In the genomic region with DNA sequence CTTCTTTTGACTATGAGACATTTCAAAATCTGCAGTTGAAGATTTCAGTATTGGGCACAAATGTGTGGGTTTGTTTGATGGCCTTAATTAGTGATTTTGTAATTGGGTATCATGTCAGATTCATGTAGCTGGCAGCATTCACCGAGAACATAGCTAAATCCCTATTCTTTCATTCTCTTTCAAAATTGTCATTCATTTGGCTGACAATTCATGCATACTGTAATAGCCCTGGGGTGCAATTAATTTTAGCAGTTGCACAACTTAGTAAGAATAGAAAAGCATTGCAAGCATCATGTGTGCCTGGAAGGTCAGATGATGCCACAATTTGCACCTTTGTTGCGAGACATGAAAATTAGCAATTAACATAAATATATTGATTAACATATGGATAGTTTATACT, we compare ENCODE assay signal across 30 mouse cellular contexts.
DNase-seq lines count a peak whose midpoint lies in the region; ATAC-seq lines count a peak whose summit lies in the region.
"Had no signal": no experiment of that assay in that cellular context is flagged by ENCODE, and none has a peak within 500 bp of the region (broad histone marks: within the 10 kb centered on the region; RNA-seq: fewer than 3 reads in every experiment).

No protein-coding gene starts in this region.

- H3K36me3 ChIP-seq in hindbrain, embryonic 14.5 days (replicated peaks; ENCODE audit: control insufficient read depth, insufficient read depth): no peaks in the 10 kb centered on the region
- H3K36me3 ChIP-seq in hindbrain, embryonic 11.5 days (ENCODE audit: control insufficient read depth, insufficient read depth, low read length): no peaks in the 10 kb centered on the region
- no peaks in the 10 kb centered on the region for H3K36me3 ChIP-seq in forebrain, embryonic 13.5 days (ENCODE audit: poor library complexity, severe bottlenecking)
- no peaks in the 10 kb centered on the region for H3K36me3 ChIP-seq in heart, embryonic 12.5 days
- H3K36me3 ChIP-seq: heart, embryonic 13.5 days; limb, embryonic 10.5 days; limb, embryonic 15.5 days; liver, embryonic 13.5 days; stomach, embryonic 15.5 days had no signal

- no peak for ATAC-seq in hindbrain, embryonic 14.5 days (ENCODE audit: low FRiP score)
- ATAC-seq in hindbrain, embryonic 11.5 days (ENCODE audit: low FRiP score): no peak
- ATAC-seq in forebrain, embryonic 13.5 days: peak; percentile 90
- ATAC-seq in heart, embryonic 12.5 days (ENCODE audit: insufficient number of reproducible peaks, low FRiP score): no peak
- ATAC-seq: intestine, postnatal 0 days; lung, postnatal 0 days had no signal

- no peaks in the 10 kb centered on the region for H3K27me3 ChIP-seq in hindbrain, embryonic 14.5 days (ENCODE audit: control insufficient read depth, insufficient read depth, low read length)
- no peaks in the 10 kb centered on the region for H3K27me3 ChIP-seq in hindbrain, embryonic 11.5 days (ENCODE audit: control insufficient read depth, insufficient read depth, low read length)
- H3K27me3 ChIP-seq in forebrain, embryonic 13.5 days: no peaks in the 10 kb centered on the region
- H3K27me3 ChIP-seq in heart, embryonic 12.5 days (replicated peaks): no peaks in the 10 kb centered on the region
- H3K27me3 ChIP-seq: heart, embryonic 13.5 days; limb, embryonic 15.5 days; liver, embryonic 13.5 days; stomach, embryonic 15.5 days had no signal

- no peak overlapping the region for H3K4me2 ChIP-seq in hindbrain, embryonic 14.5 days (replicated peaks)
- no peak overlapping the region for H3K4me2 ChIP-seq in hindbrain, embryonic 11.5 days (replicated peaks; ENCODE audit: low read depth, low read length)
- H3K4me2 ChIP-seq in forebrain, embryonic 13.5 days: no peak overlapping the region
- H3K4me2 ChIP-seq in heart, embryonic 12.5 days: no peak overlapping the region
- H3K4me2 ChIP-seq: heart, embryonic 13.5 days; limb, embryonic 15.5 days; liver, embryonic 13.5 days; stomach, embryonic 15.5 days had no signal

- H3K9me3 ChIP-seq in hindbrain, embryonic 14.5 days (ENCODE audit: control insufficient read depth, low read length): no peaks in the 10 kb centered on the region
- no peaks in the 10 kb centered on the region for H3K9me3 ChIP-seq in hindbrain, embryonic 11.5 days (ENCODE audit: control insufficient read depth, low read length)
- no peaks in the 10 kb centered on the region for H3K9me3 ChIP-seq in forebrain, embryonic 13.5 days (replicated peaks)
- H3K9me3 ChIP-seq in heart, embryonic 12.5 days (replicated peaks): no peaks in the 10 kb centered on the region
- H3K9me3 ChIP-seq: heart, embryonic 13.5 days; limb, embryonic 10.5 days; limb, embryonic 15.5 days; liver, embryonic 13.5 days; stomach, embryonic 15.5 days had no signal

- no peak overlapping the region for H3K9ac ChIP-seq in hindbrain, embryonic 14.5 days
- no peak overlapping the region for H3K9ac ChIP-seq in hindbrain, embryonic 11.5 days (ENCODE audit: low read depth, low read length)
- no peak overlapping the region for H3K9ac ChIP-seq in forebrain, embryonic 13.5 days
- no peak overlapping the region for H3K9ac ChIP-seq in heart, embryonic 12.5 days
- H3K9ac ChIP-seq: heart, embryonic 13.5 days; limb, embryonic 15.5 days; liver, embryonic 13.5 days; stomach, embryonic 15.5 days had no signal

- peak; percentile 28 for DNase-seq in hindbrain, embryonic 14.5 days (ENCODE audit: low spot score)
- no peak for DNase-seq in hindbrain, embryonic 11.5 days (ENCODE audit: low spot score)
- peak; percentile 92 for DNase-seq in Muller cell, postnatal 12 days (ENCODE audit: inconsistent ontology term)
- DNase-seq in gonadal fat pad, adult 2 months (ENCODE audit: low read depth): peak; percentile 33
- DNase-seq in right cerebral cortex, postnatal 36 days (ENCODE audit: low spot score in 2 of 2): no peak
- DNase-seq in thymus, postnatal 10 days (ENCODE audit: low spot score in 2 of 2): no peak
- DNase-seq: adrenal gland, postnatal 25 days; cerebellum, adult 18-20 months; cerebellum, postnatal 14 days; gastrocnemius, adult 2 months; gastrocnemius, postnatal 36 days; heart, adult 2 months; heart, postnatal 10 days; kidney, adult 9 months; kidney, postnatal 10 days; layer of hippocampus, adult 9-11 months; liver, embryonic 13.5 days; lung, adult 18-20 months; right cerebral cortex, postnatal 14 days; thymus, postnatal 36 days had no signal

- WGBS in hindbrain, embryonic 14.5 days: 47% methylated on average over 2 of the region's 2 CpGs
- WGBS in hindbrain, embryonic 11.5 days: 80% methylated on average over 2 of the region's 2 CpGs
- WGBS in forebrain, embryonic 13.5 days: 23% methylated on average over 2 of the region's 2 CpGs
- WGBS in heart, embryonic 12.5 days: 83% methylated on average over 2 of the region's 2 CpGs

- H3K4me1 ChIP-seq in hindbrain, embryonic 14.5 days (replicated peaks; ENCODE audit: control insufficient read depth, insufficient read depth, low read length): no peaks in the 10 kb centered on the region
- no peaks in the 10 kb centered on the region for H3K4me1 ChIP-seq in hindbrain, embryonic 11.5 days (replicated peaks; ENCODE audit: control insufficient read depth, insufficient read depth, low read length)
- H3K4me1 ChIP-seq in forebrain, embryonic 13.5 days: 0 out of 2 replicates have a peak, but pooled peaks cover 7% of the 10 kb centered on the region
- H3K4me1 ChIP-seq in heart, embryonic 12.5 days (replicated peaks): no peaks in the 10 kb centered on the region
- H3K4me1 ChIP-seq: heart, embryonic 13.5 days; limb, embryonic 10.5 days; limb, embryonic 15.5 days; liver, embryonic 13.5 days; stomach, embryonic 15.5 days had no signal

- no peak overlapping the region for H3K27ac ChIP-seq in hindbrain, embryonic 14.5 days
- no peak overlapping the region for H3K27ac ChIP-seq in hindbrain, embryonic 11.5 days (ENCODE audit: low read depth, low read length)
- no peak overlapping the region for H3K27ac ChIP-seq in forebrain, embryonic 13.5 days
- H3K27ac ChIP-seq in heart, embryonic 12.5 days (ENCODE audit: poor library complexity, severe bottlenecking): no peak overlapping the region
- H3K27ac ChIP-seq: gastrocnemius, adult 2 months; heart, adult 2 months; heart, embryonic 13.5 days; limb, embryonic 10.5 days; limb, embryonic 15.5 days; liver, embryonic 13.5 days; macrophage; stomach, embryonic 15.5 days had no signal

- no peak overlapping the region for H3K4me3 ChIP-seq in hindbrain, embryonic 14.5 days (replicated peaks; ENCODE audit: low read length)
- H3K4me3 ChIP-seq in hindbrain, embryonic 11.5 days (ENCODE audit: low read depth, low read length): no peak overlapping the region
- H3K4me3 ChIP-seq in forebrain, embryonic 13.5 days: no peak overlapping the region
- no peak overlapping the region for H3K4me3 ChIP-seq in heart, embryonic 12.5 days
- H3K4me3 ChIP-seq: erythroblast, embryonic 14.5 days; gastrocnemius, adult 2 months; heart, adult 2 months; heart, embryonic 13.5 days; limb, embryonic 10.5 days; limb, embryonic 15.5 days; liver, embryonic 13.5 days; stomach, embryonic 15.5 days had no signal

Comparison
In these comparisons a context has a peak if more than half of its experiments do, and no peak if none do; other contexts are left out.
1. DNase-seq: peak in hindbrain, embryonic 14.5 days (single experiment), Muller cell, postnatal 12 days (single experiment) and gonadal fat pad, adult 2 months (single experiment); none in hindbrain, embryonic 11.5 days (single experiment), right cerebral cortex, postnatal 36 days (0 of 2) and thymus, postnatal 10 days (0 of 2).